Mouse (Mus musculus) liver, postnatal 0 days (tissue): ENCODE measurements around the gene Olfr1512.
"Not testable (repeated sequence)": the region's sequence is repeated elsewhere in the genome, so short reads cannot be mapped to it uniquely, and the experiment has no call there.

ENCODE experiments used
- CTCF ChIP-seq: sonication (generic); IDR thresholded peaks from 2 replicates; pipeline ENCODE4 v1.5.1; 2016; ENCODE audit warnings: antibody characterized with exemption, low read depth
- EP300 ChIP-seq: IDR thresholded peaks from 2 replicates; pipeline ENCODE4 v1.6.1; 2016; ENCODE audit warnings: antibody characterized with exemption, low read depth, mild to moderate bottlenecking

GRCm38 (mm10) chr14:52410142-52410919 is 31.4 kb upstream of the Olfr1512 start:
- not testable (repeated sequence) for TF ChIP-seq CTCF, EP300
